Mouse (Mus musculus) neural tube, embryonic 13.5 days (tissue): ENCODE results near the gene Tex52. TPM values are rescaled to one million over a fixed set of nuclear protein-coding genes. Genes with fewer than 3 reads are reported as not detected.
"Not testable (repeated sequence)": the region's sequence is repeated elsewhere in the genome, so short reads cannot be mapped to it uniquely, and the experiment has no call there.

ENCODE experiments used
- ATAC-seq: fragments of 200-750 bp; cut with Nextera tagmentation; 2 replicates; pipeline ENCODE4 v1.8.0; 2017; ENCODE audit warnings: low read depth, mild to moderate bottlenecking, moderate TSS enrichment, moderate library complexity
- H3K27ac ChIP-seq: fragments of 300-500 bp; sonication (generic); replicated peaks from 2 replicates; pipeline ENCODE4 v1.5.1; 2015; ENCODE audit warnings: moderate library complexity, mild to moderate bottlenecking, inconsistent platforms
- H3K27me3 ChIP-seq: fragments of 300-500 bp; sonication (generic); 2 replicates; pipeline ENCODE4 v1.6.1; 2015; ENCODE audit warnings: mild to moderate bottlenecking, inconsistent platforms
- H3K36me3 ChIP-seq: fragments of 300-500 bp; sonication (generic); 2 replicates; pipeline ENCODE4 v1.6.1; 2015; ENCODE audit warnings: mild to moderate bottlenecking, inconsistent platforms
- H3K4me1 ChIP-seq: fragments of 300-500 bp; sonication (generic); replicated peaks from 2 replicates; pipeline ENCODE4 v1.6.1; 2015; ENCODE audit warnings: inconsistent platforms
- H3K4me2 ChIP-seq: fragments of 300-500 bp; sonication (generic); 2 replicates; pipeline ENCODE4 v1.6.1; 2015; ENCODE audit warnings: inconsistent platforms, mild to moderate bottlenecking, moderate library complexity
- H3K4me3 ChIP-seq: fragments of 300-500 bp; sonication (generic); 2 replicates; pipeline ENCODE4 v1.5.1; 2015; ENCODE audit warnings: mild to moderate bottlenecking, inconsistent platforms
- H3K9ac ChIP-seq: fragments of 300-500 bp; sonication (generic); 2 replicates; pipeline ENCODE4 v1.6.1; 2015; ENCODE audit warnings: moderate library complexity, mild to moderate bottlenecking, inconsistent platforms
- H3K9me3 ChIP-seq: fragments of 300-500 bp; sonication (generic); 2 replicates; pipeline ENCODE4 v1.6.1; 2016; ENCODE audit warnings: inconsistent platforms
- WGBS: fragments of 180-500 bp; shearing (Covaris S2); methylation state at CpG from one replicate; pipeline ENCODE4 v1.1.7; 2015; 5-methylcytosine and 5-hydroxymethylcytosine counted together
- polyA plus RNA-seq: library from polyadenylated mRNA; unstranded; fragments of >200 nt; fragmentation: Nextera tagmentation; extraction: Ambion mirVana; gene quantifications from 2 replicates; pipeline ENCODE4 v1.2.1, GENCODE M21; 2015

Tex52 gene
- polyA plus RNA-seq, 1 experiment from 2014 or later, result 0.53 TPM

DNA sequence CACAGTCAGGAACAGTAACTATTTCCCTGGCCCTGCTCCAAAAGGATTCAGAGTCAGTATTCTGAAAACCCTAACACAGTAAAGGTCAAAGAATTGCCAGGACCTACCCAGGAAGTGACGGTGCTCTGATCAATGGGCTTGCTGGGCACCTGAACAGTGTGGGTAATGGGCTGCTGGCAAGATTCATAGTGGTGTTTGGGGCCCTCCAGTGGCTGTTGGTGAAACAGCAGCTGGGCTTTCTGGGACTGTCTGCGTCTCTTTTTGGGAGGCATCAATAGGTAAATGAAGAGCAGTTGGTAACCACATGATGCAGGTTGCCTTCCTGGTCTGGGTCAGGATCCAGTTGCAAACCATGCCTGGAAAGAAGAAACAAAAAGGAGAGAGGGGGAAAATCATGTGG is 16.3 kb upstream of the Tex52 start:
- no peak for ATAC-seq
- Histone ChIP-seq H3K9ac (no peak overlapping the region), H3K4me3 (no peak overlapping the region), H3K4me1 (peaks cover 49% of the 10 kb centered on the region), H3K36me3 (peaks cover 16% of the 10 kb centered on the region), H3K27ac (no peak overlapping the region), H3K27me3 (no peaks in the 10 kb centered on the region), H3K4me2 (no peak overlapping the region), H3K9me3 (no peaks in the 10 kb centered on the region)
- 7% methylated on average over 2 of the region's 2 CpGs for WGBS

GRCm38 (mm10) chr6:128361901-128362300 is 13.4 kb upstream of the Tex52 start:
- Histone ChIP-seq H3K4me3 (peak overlapping the region; percentile 81), H3K36me3 (peaks cover 23% of the 10 kb centered on the region), H3K4me1 (peaks cover 31% of the 10 kb centered on the region), H3K27ac (peak overlapping the region; percentile 90), H3K4me2 (peak overlapping the region; percentile 98), H3K27me3 (no peaks in the 10 kb centered on the region), H3K9ac (peak overlapping the region; percentile 87), H3K9me3 (no peaks in the 10 kb centered on the region)
- ATAC-seq, result no peak
- WGBS, result 18% methylated on average over 9 of the region's 9 CpGs

GRCm38 (mm10) chr6:128362381-128363006 is 12.8 kb upstream of the Tex52 start, which contains the start of the genes Rhno1 and Foxm1:
Gene Rhno1 (minus strand): TSS chr6:128362911.
Gene Foxm1 (plus strand): TSS chr6:128362967.
- Histone ChIP-seq H3K4me2 (peak within 1 kb of the TSS; percentile 98), H3K4me1 (peaks cover 31% of the 10 kb centered on the region), H3K27me3 (no peaks in the 10 kb centered on the region), H3K27ac (peak within 1 kb of the TSS; percentile 90), H3K9me3 (no peaks in the 10 kb centered on the region), H3K4me3 (peak within 1 kb of the TSS; percentile 81), H3K36me3 (peaks cover 24% of the 10 kb centered on the region), H3K9ac (peak within 1 kb of the TSS; percentile 87)
- ATAC-seq, result peak; percentile 91
- WGBS, result under 1% methylated on average over 54 of the region's 76 CpGs

- Histone ChIP-seq H3K4me1 (peaks cover 31% of the 10 kb centered on the region), H3K9me3 (no peaks in the 10 kb centered on the region), H3K4me2 (peak overlapping the region; percentile 98), H3K36me3 (peaks cover 22% of the 10 kb centered on the region), H3K4me3 (peak overlapping the region; percentile 81), H3K27ac (peak overlapping the region; percentile 90), H3K9ac (peak overlapping the region; percentile 87), H3K27me3 (no peaks in the 10 kb centered on the region)
- WGBS, result 1% methylated on average over 45 of the region's 46 CpGs
- ATAC-seq, result no peak; the same call in 1 of the 2 replicates
Measured at GRCm38 (mm10) chr6:128363007-128363825, 12.0 kb upstream of the Tex52 start.

- H3K4me2 ChIP-seq, result no peak overlapping the region
- H3K27ac ChIP-seq, result no peak overlapping the region
- no peak for ATAC-seq
- H3K9ac ChIP-seq, result no peak overlapping the region
- H3K4me3 ChIP-seq, result no peak overlapping the region
- no peaks in the 10 kb centered on the region for H3K9me3 ChIP-seq
- peaks cover 28% of the 10 kb centered on the region for H3K4me1 ChIP-seq
- peaks cover 22% of the 10 kb centered on the region for H3K36me3 ChIP-seq
- 71% methylated on average over 6 of the region's 6 CpGs for WGBS
- no peaks in the 10 kb centered on the region for H3K27me3 ChIP-seq
Measured at GRCm38 (mm10) chr6:128364721-128365120, 10.5 kb upstream of the Tex52 start.

- H3K4me1 ChIP-seq, result peaks cover 11% of the 10 kb centered on the region
- H3K9ac ChIP-seq, result no peak overlapping the region
- H3K36me3 ChIP-seq, result peaks cover 37% of the 10 kb centered on the region
- no peak overlapping the region for H3K27ac ChIP-seq
- no peak overlapping the region for H3K4me3 ChIP-seq
- H3K4me2 ChIP-seq, result no peak overlapping the region
- ATAC-seq, result no peak
- WGBS, result 95% methylated on average over 5 of the region's 5 CpGs
- H3K27me3 ChIP-seq, result no peaks in the 10 kb centered on the region
- no peaks in the 10 kb centered on the region for H3K9me3 ChIP-seq
Measured at GRCm38 (mm10) chr6:128366466-128366865, 8.8 kb upstream of the Tex52 start.

- Histone ChIP-seq H3K4me2 (no peak overlapping the region), H3K4me1 (peaks cover 4% of the 10 kb centered on the region; the same call in 1 of the 2 replicates), H3K27me3 (no peaks in the 10 kb centered on the region), H3K4me3 (no peak overlapping the region), H3K27ac (no peak overlapping the region), H3K9ac (no peak overlapping the region), H3K9me3 (no peaks in the 10 kb centered on the region), H3K36me3 (peaks cover 63% of the 10 kb centered on the region)
- WGBS, result 93% methylated on average over 5 of the region's 5 CpGs
- no peak for ATAC-seq
Measured at GRCm38 (mm10) chr6:128370040-128370439, 5.2 kb upstream of the Tex52 start.

- peaks cover 7% of the 10 kb centered on the region; the same call in 1 of the 2 replicates for H3K4me1 ChIP-seq
- no peaks in the 10 kb centered on the region for H3K9me3 ChIP-seq
- 92% methylated on average over 17 of the region's 17 CpGs for WGBS
- H3K4me2 ChIP-seq, result no peak overlapping the region
- no peaks in the 10 kb centered on the region for H3K27me3 ChIP-seq
- no peak overlapping the region for H3K4me3 ChIP-seq
- no peak for ATAC-seq
- no peak overlapping the region for H3K9ac ChIP-seq
- peaks cover 26% of the 10 kb centered on the region for H3K36me3 ChIP-seq
- no peak overlapping the region for H3K27ac ChIP-seq
Measured at GRCm38 (mm10) chr6:128376371-128377085, 1.3 kb downstream of the Tex52 start.

DNA sequence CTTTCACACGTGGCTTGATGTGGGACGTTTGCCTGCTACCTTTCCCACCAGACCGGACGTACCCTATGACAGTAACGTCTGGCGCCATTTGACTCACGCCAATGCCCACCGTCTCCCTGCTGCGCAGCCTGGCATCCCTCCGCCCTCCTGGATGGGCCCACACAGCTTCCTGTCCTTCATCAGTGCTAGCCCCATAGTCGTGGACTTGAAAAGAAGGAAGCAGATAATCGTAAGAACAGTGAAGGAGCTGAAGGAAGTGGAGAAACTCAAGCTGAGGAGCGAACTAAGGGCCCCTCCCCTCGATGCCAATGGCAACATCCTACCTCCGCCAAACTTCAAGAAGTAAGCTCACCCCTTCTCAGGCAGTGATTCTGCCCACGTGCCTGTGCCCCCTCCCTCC is 4.4 kb downstream of the Tex52 start:
- H3K4me3 ChIP-seq, result no peak overlapping the region
- H3K4me1 ChIP-seq, result peaks cover 6% of the 10 kb centered on the region; the same call in 1 of the 2 replicates
- no peak for ATAC-seq
- H3K4me2 ChIP-seq, result no peak overlapping the region
- no peak overlapping the region for H3K27ac ChIP-seq
- no peaks in the 10 kb centered on the region for H3K27me3 ChIP-seq
- H3K9ac ChIP-seq, result no peak overlapping the region
- no peaks in the 10 kb centered on the region for H3K36me3 ChIP-seq
- H3K9me3 ChIP-seq, result no peaks in the 10 kb centered on the region
- WGBS, result 83% methylated on average over 16 of the region's 16 CpGs

DNA sequence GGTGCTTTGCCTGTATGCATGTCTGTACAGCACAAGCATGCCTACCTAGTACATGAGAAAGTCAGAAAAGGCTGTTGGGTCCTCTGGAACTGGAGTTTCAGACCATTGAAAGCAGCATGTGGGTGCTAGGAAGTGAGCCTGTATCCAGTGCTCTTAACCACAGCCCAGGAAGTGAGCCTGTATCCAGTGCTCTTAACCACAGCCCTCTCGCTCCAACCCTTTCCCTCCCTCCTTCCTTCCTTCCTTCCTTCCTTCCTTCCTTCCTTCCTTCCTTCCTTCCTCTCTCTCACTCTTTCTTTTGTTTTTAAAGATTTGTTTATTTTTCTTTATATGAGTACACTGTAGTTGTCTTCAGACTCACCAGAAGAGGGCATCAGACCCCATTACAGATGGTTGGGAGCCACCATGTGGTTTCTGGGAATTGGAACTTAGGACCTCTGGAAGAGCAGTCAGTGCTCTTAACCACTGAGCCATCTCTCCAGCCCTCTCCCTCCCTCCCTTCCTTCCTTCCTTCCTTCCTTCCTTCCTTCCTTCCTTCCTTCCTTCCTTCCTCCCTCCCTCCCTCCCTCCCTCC is 5.4 kb downstream of the Tex52 start:
- not testable (repeated sequence) for ATAC-seq, H3K27ac ChIP-seq, H3K27me3 ChIP-seq, H3K9ac ChIP-seq, H3K9me3 ChIP-seq, H3K4me3 ChIP-seq, H3K36me3 ChIP-seq, H3K4me1 ChIP-seq, H3K4me2 ChIP-seq
- 68% methylated on average over 1 of the region's 1 CpGs for WGBS

DNA sequence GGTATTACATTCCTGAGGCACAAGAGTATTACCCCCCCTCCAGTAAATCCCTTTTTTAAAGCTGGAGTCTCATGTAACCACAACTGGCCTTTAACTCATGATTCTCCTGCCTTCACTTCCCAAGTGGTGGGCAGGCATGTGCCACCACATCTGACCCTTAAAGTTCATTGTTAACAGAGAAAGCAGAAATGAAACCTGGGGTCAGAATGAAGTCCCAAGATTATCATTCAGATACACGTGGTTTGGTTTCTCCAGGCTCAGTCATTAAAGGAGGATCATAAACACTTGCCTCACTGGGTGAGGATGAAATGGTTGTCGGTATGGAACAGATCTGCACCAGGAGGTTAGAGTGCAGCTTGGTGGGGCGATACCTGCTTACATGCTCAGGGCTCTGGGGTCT is 6.0 kb downstream of the Tex52 start:
- Histone ChIP-seq H3K9me3 (no peaks in the 10 kb centered on the region), H3K36me3 (no peaks in the 10 kb centered on the region), H3K27me3 (no peaks in the 10 kb centered on the region), H3K4me3 (no peak overlapping the region), H3K27ac (no peak overlapping the region), H3K4me1 (no peaks in the 10 kb centered on the region), H3K4me2 (no peak overlapping the region), H3K9ac (no peak overlapping the region)
- 70% methylated on average over 3 of the region's 3 CpGs for WGBS
- ATAC-seq, result no peak

GRCm38 (mm10) chr6:128383752-128384151 is 8.5 kb downstream of the Tex52 start:
- H3K27me3 ChIP-seq, result no peaks in the 10 kb centered on the region
- H3K9ac ChIP-seq, result no peak overlapping the region
- H3K4me1 ChIP-seq, result no peaks in the 10 kb centered on the region
- H3K4me2 ChIP-seq, result no peak overlapping the region
- no peak for ATAC-seq
- no peaks in the 10 kb centered on the region for H3K9me3 ChIP-seq
- H3K36me3 ChIP-seq, result no peaks in the 10 kb centered on the region
- no peak overlapping the region for H3K4me3 ChIP-seq
- H3K27ac ChIP-seq, result no peak overlapping the region
- WGBS, result 78% methylated on average over 7 of the region's 7 CpGs
